Mouse (Mus musculus) heart, embryonic 11.5 days (tissue): ENCODE results near the gene Lipc. TPM values are rescaled to one million over a fixed set of nuclear protein-coding genes. Genes with fewer than 3 reads are reported as not detected.

Source experiments
- ATAC-seq: fragments of 200-750 bp; cut with Nextera tagmentation; replicated peaks from 2 replicates; pipeline ENCODE4 v1.8.0; 2017; ENCODE audit warnings: moderate library complexity; ENCODE audit not compliant: insufficient number of reproducible peaks, low FRiP score, low TSS enrichment
- H3K27ac ChIP-seq: fragments of 300-500 bp; sonication (generic); 2 replicates; pipeline ENCODE4 v1.5.1; 2014; ENCODE audit warnings: mild to moderate bottlenecking, low read depth, low read length
- H3K27me3 ChIP-seq: fragments of 300-500 bp; sonication (generic); 2 replicates; pipeline ENCODE4 v1.6.1; 2014; ENCODE audit warnings: mild to moderate bottlenecking, low read length, mixed read lengths; ENCODE audit not compliant: control insufficient read depth, insufficient read depth
- H3K36me3 ChIP-seq: fragments of 300-500 bp; sonication (generic); 2 replicates; pipeline ENCODE4 v1.6.1; 2014; ENCODE audit warnings: mild to moderate bottlenecking, low read length, moderate library complexity, mixed read lengths; ENCODE audit not compliant: control insufficient read depth, insufficient read depth
- H3K4me1 ChIP-seq: fragments of 300-500 bp; sonication (generic); 2 replicates; pipeline ENCODE4 v1.6.1; 2014; ENCODE audit warnings: low read length; ENCODE audit not compliant: control insufficient read depth, insufficient read depth
- H3K4me2 ChIP-seq: fragments of 300-500 bp; sonication (generic); 2 replicates; pipeline ENCODE4 v1.6.1; 2014; ENCODE audit warnings: mild to moderate bottlenecking, moderate library complexity
- H3K4me3 ChIP-seq: fragments of 300-500 bp; sonication (generic); 2 replicates; pipeline ENCODE4 v1.5.1; 2014; ENCODE audit warnings: low read depth, low read length
- H3K9ac ChIP-seq: fragments of 300-500 bp; sonication (generic); 2 replicates; pipeline ENCODE4 v1.6.1; 2014; ENCODE audit warnings: mild to moderate bottlenecking, low read depth, low read length, moderate library complexity
- H3K9me3 ChIP-seq: fragments of 300-500 bp; sonication (generic); replicated peaks from 2 replicates; pipeline ENCODE4 v1.6.1; 2016; ENCODE audit warnings: low read length; ENCODE audit not compliant: control insufficient read depth
- WGBS: fragments of 180-500 bp; shearing (Covaris S2); extraction: QIAGEN DNeasy Blood & Tissue Kit; methylation state at CpG from one replicate; pipeline ENCODE4 v1.1.7; 2014; ENCODE audit not compliant: insufficient replicate concordance; 5-methylcytosine and 5-hydroxymethylcytosine counted together
- polyA plus RNA-seq: library from polyadenylated mRNA; unstranded; fragments of >200 nt; fragmentation: Nextera tagmentation; extraction: Ambion mirVana; gene quantifications from 2 replicates; pipeline ENCODE4 v1.2.1, GENCODE M21; 2014

Gene Lipc
- polyA plus RNA-seq, 1 experiment from 2014 or later = 0.56 TPM

- WGBS = 82% methylated on average over 5 of the region's 5 CpGs
- H3K4me1 ChIP-seq = no peaks in the 10 kb centered on the region
- H3K27me3 ChIP-seq = no peaks in the 10 kb centered on the region
- no peak overlapping the region for H3K9ac ChIP-seq
- H3K4me2 ChIP-seq = no peak overlapping the region
- ATAC-seq = no peak
- H3K27ac ChIP-seq = no peak overlapping the region
- H3K36me3 ChIP-seq = no peaks in the 10 kb centered on the region
- H3K4me3 ChIP-seq = no peak overlapping the region
- H3K9me3 ChIP-seq = peaks cover 3% of the 10 kb centered on the region; the same call in 1 of the 2 replicates
Measured at GRCm38 (mm10) chr9:70979171-70979570, 27.1 kb upstream of the Lipc start.

- Histone ChIP-seq H3K4me1 (no peaks in the 10 kb centered on the region), H3K9me3 (peaks cover 3% of the 10 kb centered on the region; the same call in 1 of the 2 replicates), H3K9ac (no peak overlapping the region), H3K27ac (no peak overlapping the region; the same call in 1 of the 2 replicates), H3K4me2 (no peak overlapping the region), H3K4me3 (no peak overlapping the region), H3K27me3 (no peaks in the 10 kb centered on the region), H3K36me3 (no peaks in the 10 kb centered on the region)
- WGBS = 46% methylated on average over 1 of the region's 1 CpGs
- ATAC-seq = no peak
Measured at GRCm38 (mm10) chr9:70977392-70977791, 25.4 kb upstream of the Lipc start.

GRCm38 (mm10) chr9:70975921-70976320 is 23.9 kb upstream of the Lipc start:
- no peak overlapping the region for H3K9ac ChIP-seq
- peaks cover 3% of the 10 kb centered on the region; the same call in 1 of the 2 replicates for H3K9me3 ChIP-seq
- H3K27ac ChIP-seq = no peak overlapping the region
- H3K36me3 ChIP-seq = no peaks in the 10 kb centered on the region
- H3K4me1 ChIP-seq = no peaks in the 10 kb centered on the region
- H3K4me3 ChIP-seq = no peak overlapping the region
- ATAC-seq = no peak
- no peaks in the 10 kb centered on the region for H3K27me3 ChIP-seq
- 81% methylated on average over 2 of the region's 2 CpGs for WGBS
- no peak overlapping the region for H3K4me2 ChIP-seq

GRCm38 (mm10) chr9:70973286-70973685 is 21.3 kb upstream of the Lipc start:
- H3K27ac ChIP-seq = no peak overlapping the region
- H3K27me3 ChIP-seq = no peaks in the 10 kb centered on the region
- ATAC-seq = no peak
- H3K4me3 ChIP-seq = no peak overlapping the region
- H3K4me2 ChIP-seq = no peak overlapping the region
- no peaks in the 10 kb centered on the region for H3K36me3 ChIP-seq
- no peaks in the 10 kb centered on the region for H3K4me1 ChIP-seq
- H3K9ac ChIP-seq = no peak overlapping the region
- H3K9me3 ChIP-seq = no peaks in the 10 kb centered on the region

GRCm38 (mm10) chr9:70969244-70969643 is 17.2 kb upstream of the Lipc start:
- Histone ChIP-seq H3K4me1 (no peaks in the 10 kb centered on the region), H3K27ac (no peak overlapping the region), H3K27me3 (no peaks in the 10 kb centered on the region), H3K9me3 (no peaks in the 10 kb centered on the region), H3K4me3 (no peak overlapping the region), H3K36me3 (no peaks in the 10 kb centered on the region), H3K9ac (no peak overlapping the region), H3K4me2 (no peak overlapping the region)
- no peak for ATAC-seq
- 73% methylated on average over 3 of the region's 3 CpGs for WGBS

GRCm38 (mm10) chr9:70965999-70966994 is 14.3 kb upstream of the Lipc start:
- no peak overlapping the region for H3K4me3 ChIP-seq
- no peaks in the 10 kb centered on the region for H3K36me3 ChIP-seq
- H3K4me1 ChIP-seq = no peaks in the 10 kb centered on the region
- H3K4me2 ChIP-seq = no peak overlapping the region
- H3K27me3 ChIP-seq = no peaks in the 10 kb centered on the region
- no peak overlapping the region for H3K27ac ChIP-seq
- no peaks in the 10 kb centered on the region for H3K9me3 ChIP-seq
- no peak for ATAC-seq
- no peak overlapping the region for H3K9ac ChIP-seq
- 75% methylated on average over 17 of the region's 17 CpGs for WGBS

GRCm38 (mm10) chr9:70965422-70965821 is 13.4 kb upstream of the Lipc start:
- H3K4me1 ChIP-seq = no peaks in the 10 kb centered on the region
- no peaks in the 10 kb centered on the region for H3K27me3 ChIP-seq
- no peak overlapping the region for H3K4me2 ChIP-seq
- no peaks in the 10 kb centered on the region for H3K36me3 ChIP-seq
- H3K9me3 ChIP-seq = no peaks in the 10 kb centered on the region
- no peak for ATAC-seq
- H3K4me3 ChIP-seq = no peak overlapping the region
- no peak overlapping the region for H3K27ac ChIP-seq
- 89% methylated on average over 2 of the region's 2 CpGs for WGBS
- no peak overlapping the region for H3K9ac ChIP-seq

GRCm38 (mm10) chr9:70965011-70965410 is 13.0 kb upstream of the Lipc start:
- 77% methylated on average over 4 of the region's 4 CpGs for WGBS
- Histone ChIP-seq H3K36me3 (no peaks in the 10 kb centered on the region), H3K27ac (no peak overlapping the region)

More at GRCm38 (mm10) chr9:70965011-70965410, 13.0 kb upstream of the Lipc start:
- ATAC-seq = no peak
- no peak overlapping the region for H3K4me3 ChIP-seq
- H3K9ac ChIP-seq = no peak overlapping the region
- no peaks in the 10 kb centered on the region for H3K9me3 ChIP-seq
- no peaks in the 10 kb centered on the region for H3K27me3 ChIP-seq
- no peaks in the 10 kb centered on the region for H3K4me1 ChIP-seq
- no peak overlapping the region for H3K4me2 ChIP-seq
